Mouse (Mus musculus): Measurements from ENCODE around the gene Mapkapk3.

The Mapkapk3 gene

DNA sequence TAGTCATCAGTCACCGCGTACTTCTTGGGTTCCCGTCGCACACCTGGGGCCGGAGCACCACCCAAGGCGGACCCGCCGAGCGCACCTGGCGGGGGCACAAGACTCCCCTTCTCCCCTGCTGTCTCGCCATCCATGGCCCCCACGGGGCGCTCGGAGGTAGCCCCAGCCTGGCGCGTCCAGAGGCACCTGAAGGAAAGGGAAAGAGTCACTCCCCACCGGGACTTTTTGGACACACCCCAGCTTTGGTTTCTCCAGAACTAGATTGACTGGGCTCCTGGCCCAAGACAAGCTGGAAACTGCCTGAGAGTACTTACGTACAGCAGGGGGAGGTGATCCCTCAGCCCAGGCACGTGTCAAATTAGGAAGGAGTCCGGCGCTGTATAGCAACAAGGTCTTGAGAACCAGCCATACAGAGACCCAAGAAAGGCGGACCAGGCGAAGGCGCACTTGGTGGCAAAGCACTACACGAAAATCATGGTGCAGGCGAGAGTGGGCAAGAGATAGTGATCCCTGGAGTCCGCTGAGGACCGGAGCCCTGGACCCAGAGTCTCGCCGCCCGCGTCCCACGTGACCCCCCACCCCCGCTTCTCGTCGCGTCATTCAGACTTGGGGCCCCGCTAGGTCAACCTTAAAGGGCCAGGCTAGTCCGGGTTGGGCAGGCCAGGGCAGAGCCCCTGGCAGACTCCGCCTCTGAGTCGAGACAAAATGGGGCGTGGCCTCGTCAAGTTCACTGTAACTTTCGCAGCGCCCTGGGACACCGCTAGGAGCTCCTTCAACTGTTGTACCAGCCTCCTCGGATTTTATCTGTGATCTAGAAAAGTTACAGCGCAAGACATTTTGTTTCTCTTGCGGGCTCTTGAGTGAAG lies at the start of gene Mapkapk3:
Mapkapk3 (minus strand) TSS at position 667 of the 866 bp plus-strand sequence.
- POLR2A ChIA-PET, result interaction anchor here in 3 of 4 experiments (0.5 to 2.7 kb wide), 29 partner anchors 9 to 467 kb away, joined by 3 to 27 read pairs (median 3); partner anchors contain the start of genes Rbm15b (in 3 of the 3), Manf (in 2 of the 3), 6430571L13Rik (in 1 of the 3) and Hyal1 (in 1 of the 3)

DNA sequence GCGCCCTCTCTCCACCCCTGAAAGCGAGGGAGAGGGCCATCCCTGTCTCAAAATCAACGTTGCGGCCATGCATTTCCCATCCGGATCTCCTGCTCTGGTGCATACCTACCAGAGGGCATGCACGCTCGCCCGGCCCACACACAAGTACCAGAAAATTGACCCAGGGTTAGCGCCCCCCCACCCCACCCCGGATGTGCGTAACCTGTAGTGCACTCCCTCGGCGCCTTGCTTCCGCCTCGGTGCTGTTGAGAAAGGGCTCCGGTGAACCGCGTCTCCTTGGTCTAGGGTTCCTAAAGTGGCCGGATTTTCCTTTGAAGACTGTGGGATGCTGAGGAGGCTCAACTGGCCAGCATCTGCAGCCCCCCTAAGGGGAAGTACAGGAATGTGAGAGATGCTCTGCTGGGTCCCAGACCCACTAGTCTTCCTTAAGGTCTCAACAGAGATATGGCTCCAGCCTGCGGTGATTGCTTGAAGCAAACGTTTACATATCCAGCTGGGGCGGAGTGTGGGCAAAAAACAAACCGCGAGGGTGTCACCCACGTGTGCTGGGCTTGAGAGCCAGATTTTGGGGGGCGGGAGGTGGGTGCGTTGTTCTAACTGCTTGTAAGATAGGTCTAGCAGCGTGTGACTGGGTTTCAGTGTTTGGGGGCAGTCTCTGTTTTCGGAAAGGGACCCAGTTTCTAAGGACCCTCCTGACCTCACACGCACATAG lies 48.7 kb upstream of the Mapkapk3 start, which contains the start of gene Hemk1:
Hemk1 (minus strand) TSS at position 179 of the 712 bp plus-strand sequence.
- POLR2A ChIA-PET, result interaction anchor here in 3 of 4 experiments (0.5 to 1.9 kb wide), 4 partner anchors 42 to 312 kb away, joined by 3 to 8 read pairs (median 4); no protein-coding TSS in a partner anchor

More for the DNA sequence above, at the start of gene Mapkapk3:
- CTCF ChIA-PET, result interaction anchor here (0.5 to 3.8 kb wide), 28 partner anchors 9 to 1735 kb away, joined by 3 to 28 read pairs (median 4); partner anchors contain the start of genes 6430571L13Rik (in 1 of the 4), Acy1 (in 1 of the 4), Manf (in 1 of the 4) and Rbm15b (in 1 of the 4)

DNA sequence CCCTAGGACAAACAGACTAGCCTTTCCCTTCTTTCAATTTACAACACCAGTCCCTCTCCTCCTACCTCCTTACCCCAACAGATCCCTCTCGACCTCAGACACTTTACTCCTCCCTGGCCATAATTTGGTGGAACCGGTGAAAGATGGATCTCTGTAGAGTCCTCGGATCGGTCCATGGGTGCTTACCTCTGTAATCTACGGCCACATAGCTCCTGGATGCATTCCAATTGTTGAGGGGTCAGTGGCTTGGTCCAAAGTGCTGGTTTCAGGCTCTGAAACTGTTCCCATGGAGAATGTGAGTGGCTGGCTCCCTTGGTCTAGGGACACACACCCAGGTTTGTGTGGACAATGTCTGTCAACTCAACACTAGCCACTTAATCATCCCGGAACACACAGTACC lies 46.7 kb upstream of the Mapkapk3 start:
- ChIA-PET POLR2A (interaction anchor here in 3 of 4 experiments (0.6 to 2.1 kb wide), 6 partner anchors 13 to 599 kb away, joined by 3 to 6 read pairs (median 4); partner anchors contain the start of genes Manf (in 2 of the 3) and Cish (in 1 of the 3)), CTCF (interaction anchor here in 3 of 4 experiments (0.5 to 4.0 kb wide), 12 partner anchors 18 to 821 kb away, joined by 3 to 22 read pairs (median 4); partner anchors contain the start of gene Cish (in 2 of the 3))

More for the DNA sequence above, 48.7 kb upstream of the Mapkapk3 start, which contains the start of gene Hemk1:
- CTCF ChIA-PET, result interaction anchor here in 3 of 4 experiments (0.6 to 4.0 kb wide), 5 partner anchors 42 to 326 kb away, joined by 3 to 22 read pairs (median 3); partner anchors contain the start of gene Cish (in 1 of the 3)

DNA sequence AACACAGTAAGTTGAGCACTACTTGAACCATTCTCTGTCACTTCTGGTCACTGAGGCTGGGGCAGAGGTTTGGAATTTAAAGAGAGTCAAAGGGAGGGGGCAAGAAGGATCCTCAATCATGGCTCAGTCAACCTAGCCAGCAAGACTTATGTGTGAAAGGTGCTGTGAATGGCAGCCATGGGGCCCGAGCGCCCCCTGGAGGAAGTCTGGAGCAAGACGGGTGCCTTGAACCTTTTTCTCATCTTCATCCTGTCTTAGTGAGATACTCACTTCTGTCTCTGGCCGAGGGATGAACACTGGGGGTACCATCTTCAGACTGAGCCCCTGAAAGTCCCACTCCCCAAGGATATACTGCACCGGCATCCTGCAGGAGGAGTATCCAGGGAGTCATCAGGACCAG lies 46.2 kb upstream of the Mapkapk3 start:
- POLR2A ChIA-PET, result interaction anchor here in 3 of 4 experiments (1.3 to 2.1 kb wide), 4 partner anchors 14 to 444 kb away, joined by 3 to 6 read pairs (median 4); partner anchors contain the start of genes Manf (in 2 of the 3) and Cish (in 1 of the 3)
- CTCF ChIA-PET, result interaction anchor here in 3 of 4 experiments (0.5 to 4.0 kb wide), 13 partner anchors 10 to 822 kb away, joined by 3 to 22 read pairs (median 4); partner anchors contain the start of gene Cish (in 2 of the 3)

DNA sequence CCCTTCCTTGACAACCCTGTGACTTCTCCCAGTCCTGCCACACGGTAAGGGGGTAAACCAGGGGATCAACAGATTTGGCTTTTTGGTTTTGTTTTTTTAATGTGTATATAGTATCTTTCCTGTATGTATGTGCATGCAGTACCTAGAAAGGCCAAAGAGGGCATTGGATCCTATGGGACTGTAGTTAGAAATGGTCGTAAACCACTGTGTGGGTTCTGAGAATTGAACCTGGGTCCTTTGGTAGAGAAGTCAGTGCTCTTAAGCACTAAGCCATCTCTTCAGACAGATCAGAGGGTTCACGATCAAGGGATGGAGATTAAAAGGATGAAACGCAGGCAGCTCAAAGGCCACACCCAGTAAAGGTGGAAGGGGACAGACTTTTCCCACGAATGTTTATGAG lies 45.4 kb upstream of the Mapkapk3 start:
- CTCF ChIA-PET, result interaction anchor here in 3 of 4 experiments (1.0 to 4.0 kb wide), 9 partner anchors 9 to 50 kb away, joined by 3 to 22 read pairs (median 6); partner anchors contain the start of gene Cish (in 2 of the 3)
- POLR2A ChIA-PET, result interaction anchor here in 3 of 4 experiments (0.6 to 2.1 kb wide), 4 partner anchors 39 to 463 kb away, joined by 3 to 5 read pairs (median 4); partner anchors contain the start of genes Cish (in 1 of the 3) and Manf (in 1 of the 3)

DNA sequence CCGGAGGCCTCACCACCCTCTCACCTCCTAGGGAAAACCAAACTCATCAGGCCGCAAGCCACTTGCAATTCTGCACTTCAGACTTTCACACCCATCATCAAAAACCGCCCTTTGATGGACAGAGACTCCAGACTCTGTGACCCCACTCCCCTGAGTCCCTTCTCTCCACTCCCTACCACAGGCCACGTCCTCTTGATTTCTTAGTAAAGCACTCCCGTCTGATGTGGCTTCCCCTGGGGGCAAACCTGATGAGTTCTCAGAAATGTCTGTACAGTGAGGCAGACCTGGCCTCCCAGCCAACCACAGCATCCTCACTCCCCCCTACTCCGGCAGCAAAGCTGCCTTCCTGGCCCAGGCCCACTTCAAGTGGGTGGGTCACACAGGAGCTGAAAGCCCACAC lies 44.7 kb upstream of the Mapkapk3 start:
- POLR2A ChIA-PET, result interaction anchor here in 2 of 4 experiments (0.6 to 1.4 kb wide), 3 partner anchors 38 to 462 kb away, joined by 3 to 6 read pairs (median 4); no protein-coding TSS in a partner anchor
- CTCF ChIA-PET, result interaction anchor here in 2 of 4 experiments (0.5 to 4.0 kb wide), 3 partner anchors 39 to 1092 kb away, joined by 3 to 22 read pairs (median 14); partner anchors contain the start of gene Cish (in 1 of the 2)

DNA sequence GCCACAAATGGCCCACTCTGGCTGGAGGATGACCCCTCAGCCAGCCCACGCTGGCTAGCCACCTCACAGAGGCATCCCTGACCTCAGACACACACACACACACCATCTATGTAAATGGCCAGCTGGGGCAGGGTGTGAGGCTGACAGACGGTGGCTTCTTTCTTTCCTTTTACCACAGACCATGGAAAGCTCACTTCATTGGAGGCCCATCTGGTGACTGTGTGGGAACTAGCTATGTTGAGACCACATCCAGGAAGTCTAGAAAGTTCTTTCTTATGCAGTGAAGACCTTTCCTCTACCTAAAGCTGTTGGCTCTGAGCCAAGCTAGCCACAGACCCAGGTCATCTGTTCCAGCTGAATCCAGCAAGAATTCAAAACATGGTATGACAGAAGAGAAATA lies 44.0 kb upstream of the Mapkapk3 start:
- ChIA-PET POLR2A (interaction anchor here in 2 of 4 experiments (0.9 to 2.2 kb wide), 4 partner anchors 9 to 37 kb away, joined by 3 to 6 read pairs (median 4); no protein-coding TSS in a partner anchor), CTCF (interaction anchor here in 3 of 4 experiments (0.5 to 2.9 kb wide), 3 partner anchors 41 to 1092 kb away, joined by 3 to 14 read pairs (median 3); no protein-coding TSS in a partner anchor)

DNA sequence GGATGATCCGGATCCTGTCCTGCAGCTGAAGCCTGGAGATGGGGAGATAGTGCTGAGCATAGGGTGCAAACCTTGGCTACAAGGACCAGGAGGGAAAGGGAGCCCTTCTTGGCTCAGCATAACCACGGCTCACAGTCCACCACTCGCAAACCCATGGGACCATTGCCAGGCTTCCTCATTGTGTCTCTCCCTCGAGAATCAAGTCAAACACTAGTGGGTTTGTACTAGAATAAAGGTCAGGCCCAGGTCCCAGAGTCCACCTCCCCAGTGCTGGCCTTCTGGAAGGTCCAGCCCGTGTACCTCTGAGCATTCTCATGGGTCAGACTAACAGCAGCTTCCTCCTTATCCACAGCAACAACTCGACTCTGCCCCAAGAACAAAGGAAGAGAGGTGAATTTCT lies 41.1 kb upstream of the Mapkapk3 start:
- CTCF ChIA-PET, result interaction anchor here in 2 of 4 experiments (0.6 kb wide), 2 partner anchors 287 to 935 kb away, joined by 4 read pairs; no protein-coding TSS in a partner anchor
- POLR2A ChIA-PET, result interaction anchor here in 1 of 4 experiments (1.6 kb wide), 1 partner anchor 34 kb away, joined by 3 read pairs; no protein-coding TSS in a partner anchor

DNA sequence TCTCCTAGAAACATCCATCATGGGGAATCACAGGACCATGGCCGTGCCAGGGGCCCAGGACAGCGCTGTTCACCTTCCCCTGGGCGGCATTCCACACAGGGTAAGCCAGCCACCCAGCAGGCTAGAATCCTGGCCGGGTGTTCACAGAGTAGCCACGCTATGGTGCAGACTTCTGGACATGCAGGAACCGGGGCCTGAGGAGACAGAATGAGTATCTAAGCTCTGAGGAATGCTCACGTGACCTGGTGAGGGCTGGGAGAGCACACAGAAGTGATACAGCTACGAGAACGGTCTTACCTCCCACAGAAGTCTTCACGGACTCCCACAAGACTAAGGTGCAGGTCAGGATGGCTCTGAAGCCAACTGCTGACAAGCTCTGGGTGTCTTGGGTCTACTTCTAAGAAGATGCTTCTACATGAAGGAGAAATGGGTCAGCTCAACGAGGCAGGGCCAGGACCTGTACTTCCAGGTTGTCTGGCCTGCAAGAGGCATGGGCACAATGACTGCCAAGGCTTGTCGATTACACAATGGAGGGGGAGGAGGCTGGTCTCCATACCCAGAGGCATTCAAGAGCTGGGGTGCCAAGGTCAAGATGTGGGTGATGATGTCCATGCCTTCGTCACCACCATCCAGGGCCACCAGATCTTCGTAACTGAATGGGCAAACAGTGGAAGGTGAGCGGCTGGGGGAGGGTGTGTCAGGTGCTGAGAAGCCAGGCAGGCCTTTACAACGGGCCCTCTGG lies 38.4 kb upstream of the Mapkapk3 start:
- ChIA-PET POLR2A (interaction anchor here in 3 of 4 experiments (0.6 to 5.0 kb wide), 11 partner anchors 12 to 307 kb away, joined by 3 to 22 read pairs (median 4); partner anchors contain the start of genes 6430571L13Rik (in 2 of the 3), Mapkapk3 (in 2 of the 3) and Gnai2 (in 1 of the 3)), CTCF (interaction anchor here in 2 of 4 experiments (0.5 to 1.6 kb wide), 6 partner anchors 12 to 685 kb away, joined by 3 to 9 read pairs (median 3); partner anchors contain the start of genes 6430571L13Rik (in 1 of the 2), Cish (in 1 of the 2) and Rbm15b (in 1 of the 2))

DNA sequence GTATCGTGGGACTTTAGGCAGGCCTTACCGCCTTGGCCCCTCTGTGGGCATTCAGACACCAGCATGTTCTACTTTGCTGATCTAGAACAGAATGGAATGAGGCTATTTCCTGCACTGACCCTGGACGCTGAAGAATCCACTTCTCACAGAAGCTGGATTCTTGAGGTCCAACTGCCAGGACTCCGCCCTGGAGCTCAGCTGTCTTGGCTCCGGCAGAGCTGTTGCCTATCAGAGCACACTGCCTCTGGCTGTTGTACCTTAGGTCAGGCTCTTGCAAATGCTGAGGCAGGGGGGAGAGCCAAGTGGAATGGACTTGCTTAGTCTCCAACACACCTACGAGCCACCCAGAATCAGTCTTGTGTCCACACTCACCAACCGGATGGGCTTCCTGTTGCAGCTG lies 36.2 kb upstream of the Mapkapk3 start:
- ChIA-PET POLR2A (interaction anchor here in 3 of 4 experiments (1.1 to 5.0 kb wide), 9 partner anchors 8 to 286 kb away, joined by 3 to 21 read pairs (median 4); partner anchors contain the start of genes 6430571L13Rik (in 1 of the 3) and Cish (in 1 of the 3)), CTCF (interaction anchor here in 2 of 4 experiments (0.6 to 1.8 kb wide), 3 partner anchors 10 to 196 kb away, joined by 4 to 5 read pairs (median 4); no protein-coding TSS in a partner anchor)

DNA sequence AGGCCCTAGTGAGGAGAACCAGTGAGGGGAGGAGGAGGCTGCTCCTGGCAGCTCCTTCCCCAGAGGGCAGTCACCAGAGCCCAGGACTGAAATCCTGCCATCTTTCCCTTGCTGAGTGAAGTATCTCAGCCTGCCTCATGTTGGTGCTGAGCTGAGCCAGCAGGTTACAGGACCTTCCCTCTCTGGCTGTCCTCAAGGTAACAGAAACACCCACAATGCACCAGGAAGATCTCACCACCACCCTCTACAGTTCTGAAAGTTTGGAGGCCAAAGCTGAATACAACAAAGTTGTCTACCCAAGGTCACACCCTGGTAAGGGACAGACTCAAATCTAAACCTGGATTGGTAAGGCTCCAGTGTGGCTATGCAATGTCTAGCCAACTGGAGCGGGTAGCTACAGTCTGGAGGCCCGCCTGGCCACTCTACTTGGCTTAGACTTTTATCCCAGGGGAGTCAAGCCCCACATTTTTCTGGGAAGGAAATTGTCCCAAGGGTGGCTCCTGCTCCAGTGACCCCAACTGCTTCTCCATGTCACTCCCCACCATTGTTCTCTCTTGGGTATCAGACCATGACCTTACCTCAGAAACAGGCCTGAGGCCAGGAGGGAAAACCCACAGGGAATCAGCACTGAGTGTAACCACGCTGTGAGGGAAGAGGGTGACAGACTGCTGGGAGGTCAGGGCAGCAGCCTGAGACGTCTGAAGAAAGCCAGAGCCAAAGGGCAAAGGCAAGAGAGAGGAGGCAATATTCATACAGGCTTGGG lies 35.3 kb upstream of the Mapkapk3 start:
- ChIA-PET POLR2A (interaction anchor here in 2 of 4 experiments (0.9 to 5.0 kb wide), 7 partner anchors 15 to 433 kb away, joined by 3 to 21 read pairs (median 5); partner anchors contain the start of genes 6430571L13Rik (in 2 of the 2), Cish (in 1 of the 2) and Manf (in 1 of the 2)), CTCF (interaction anchor here in 2 of 4 experiments (0.6 to 1.3 kb wide), 3 partner anchors 28 to 197 kb away, joined by 3 to 5 read pairs (median 4); no protein-coding TSS in a partner anchor)

DNA sequence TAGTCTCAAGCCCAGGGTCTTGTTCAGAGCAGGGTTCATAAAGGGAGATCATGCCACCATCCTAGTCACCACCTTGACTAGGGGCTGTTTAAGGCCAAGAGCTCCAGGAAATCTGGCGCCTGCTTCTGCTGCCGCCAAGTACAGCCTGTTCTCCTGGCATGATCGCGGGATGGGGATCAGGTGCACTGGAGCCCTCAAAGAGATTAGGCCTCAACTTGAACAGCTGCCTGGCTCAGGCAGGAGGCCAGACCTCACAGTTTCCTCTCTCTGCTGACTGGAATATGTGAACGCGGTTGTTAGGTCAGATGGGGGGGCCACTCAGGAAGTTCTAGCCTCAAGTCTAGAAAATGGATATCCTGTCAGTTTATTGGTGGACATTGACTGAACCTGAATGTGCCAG lies 33.9 kb upstream of the Mapkapk3 start:
- ChIA-PET CTCF (interaction anchor here in 1 of 4 experiments (1.3 kb wide), 1 partner anchor 27 kb away, joined by 3 read pairs; no protein-coding TSS in a partner anchor), POLR2A (interaction anchor here in 3 of 4 experiments (0.9 to 1.0 kb wide), 3 partner anchors 16 to 27 kb away, joined by 3 read pairs; no protein-coding TSS in a partner anchor)

DNA sequence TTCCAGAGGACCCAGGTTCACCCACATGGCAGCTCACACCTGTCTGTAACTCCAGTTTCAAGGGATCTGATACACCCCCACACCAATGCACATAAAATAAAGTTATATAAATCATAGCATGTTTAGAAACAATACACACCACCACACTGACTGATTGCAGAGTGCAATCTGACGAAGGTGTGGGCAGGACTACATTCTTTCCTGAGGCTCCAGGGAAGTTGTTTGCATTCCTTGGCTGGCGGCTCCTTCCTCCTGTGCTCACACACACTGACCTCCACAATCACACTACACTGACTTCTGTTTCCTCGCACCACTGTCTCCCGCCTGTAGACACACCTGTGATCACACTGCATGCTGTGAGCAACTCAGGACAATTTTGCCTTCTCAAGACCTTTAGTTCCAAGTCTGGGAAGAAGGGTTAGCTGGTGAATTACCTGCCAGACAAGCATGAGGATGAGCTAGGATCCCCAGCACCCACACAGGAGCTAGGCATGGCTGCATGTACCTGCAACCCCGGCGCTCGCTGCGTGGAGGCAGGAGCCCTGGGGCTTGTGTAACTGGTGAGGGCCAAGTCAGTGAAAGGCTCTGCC lies 32.9 kb upstream of the Mapkapk3 start:
- ChIA-PET POLR2A (interaction anchor here in 1 of 4 experiments (0.8 kb wide), 1 partner anchor 26 kb away, joined by 3 read pairs; no protein-coding TSS in a partner anchor), CTCF (no interaction called here)

DNA sequence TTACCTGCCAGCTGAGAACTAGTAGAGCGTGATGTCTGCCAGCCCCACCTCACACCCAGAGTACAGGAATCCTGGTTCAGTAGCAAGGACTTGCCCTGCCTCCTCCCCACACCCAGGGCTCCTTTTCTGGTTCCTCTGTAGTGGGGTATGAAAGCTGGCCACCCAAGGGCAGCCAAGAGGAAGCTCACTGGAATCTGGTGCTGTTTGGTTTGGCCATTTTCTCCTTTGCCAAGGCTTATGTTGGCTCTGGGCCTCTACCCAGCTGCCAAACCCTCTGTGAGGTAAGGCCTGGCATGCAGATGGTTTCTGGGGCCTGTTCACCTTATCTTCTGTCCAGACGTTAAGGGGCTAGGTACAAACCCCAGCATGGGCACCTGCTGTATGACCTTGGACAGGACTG lies 26.1 kb upstream of the Mapkapk3 start:
- ChIA-PET CTCF (interaction anchor here in 1 of 4 experiments (0.6 kb wide), 1 partner anchor 78 kb away, joined by 3 read pairs; no protein-coding TSS in a partner anchor), POLR2A (interaction anchor here in 1 of 4 experiments (1.6 kb wide), 1 partner anchor 19 kb away, joined by 5 read pairs; the partner anchor contains the start of gene Cish)

DNA sequence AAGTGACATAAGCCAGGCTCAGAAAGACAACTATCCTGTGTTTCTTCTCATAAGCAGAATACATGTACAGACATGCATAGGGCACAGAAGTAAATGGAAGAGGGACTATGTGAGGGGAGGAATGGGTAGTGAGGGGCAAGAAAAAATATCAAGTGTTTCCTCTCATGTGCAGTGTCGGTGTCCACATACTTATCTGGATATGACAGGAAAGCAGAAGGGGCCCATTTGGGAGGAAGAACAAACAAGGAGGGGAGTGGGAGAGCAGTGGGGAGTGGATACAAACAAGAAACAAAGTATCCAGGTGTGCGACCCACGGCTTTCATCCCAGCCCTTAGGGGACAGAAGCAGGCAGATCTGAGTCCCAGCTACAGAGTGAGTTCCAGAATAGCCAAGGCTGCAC lies 24.2 kb upstream of the Mapkapk3 start:
- ChIA-PET CTCF (no interaction called here), POLR2A (no interaction called here)
